Mouse (Mus musculus): Measurements from ENCODE around the gene Tifab.

- no peak for TF ChIP-seq CTCF (conservative IDR thresholded peaks at IDR 0.05; ENCODE audit: insufficient read depth, insufficient read length, low read depth, low read length)
- no peak for TF ChIP-seq POLR2A (IDR thresholded peaks at IDR 0.05; ENCODE audit: low read depth, low read length)
Observed at GRCm38 (mm10) chr13:56143151-56143513, 35.6 kb downstream of the Tifab start.

Measured in kidney, adult 2 months (tissue).